ENCODE assay signal across 8 mouse cellular contexts in genomic region chr7:128344928-128345653, GRCm38 (mm10). TPM values are rescaled to one million over a fixed set of nuclear protein-coding genes. Genes with fewer than 3 reads are reported as not detected.
DNase-seq lines count a peak whose midpoint lies in the region; ATAC-seq and TF ChIP-seq lines count a peak whose summit lies in the region.

No protein-coding gene starts in this region.

- DNase-seq in Patski (ENCODE audit: low read depth, low spot score) = peak; percentile 33
- peak; percentile 81 to 86 for DNase-seq in cerebellum, adult 18-20 months
- peak; percentile 63 for DNase-seq in left cerebral cortex, adult 11 months (ENCODE audit: low spot score)
- peak; percentile 91 for DNase-seq in lung, postnatal 36 days
- DNase-seq in right cerebral cortex, postnatal 25 days = peak; percentile 51
- DNase-seq in urinary bladder, postnatal 36 days (ENCODE audit: low spot score in 2 of 2) = peak; percentile 77 to 78

- 64% methylated on average over 6 of the region's 6 CpGs for WGBS in hindbrain, embryonic 16.5 days

- no peaks in the 10 kb centered on the region; the same call in 1 of the 2 replicates for H3K4me1 ChIP-seq in hindbrain, embryonic 16.5 days (ENCODE audit: control insufficient read depth, insufficient read depth, low read depth, low read length)

- H3K27ac ChIP-seq in hindbrain, embryonic 16.5 days (ENCODE audit: low read depth, low read length) = no peak overlapping the region

- peak; percentile 97 for TF ChIP-seq CTCF in Patski (IDR thresholded peaks at IDR 0.05)

- in situ Hi-C loops in Patski (cut with MboI; ENCODE audit: low pct_unique_long_range_greater_than_20kb) = loop anchor here (5.0 kb wide), 2 partner anchors 38 to 98 kb away; partner anchors contain the start of gene Tgfb1i1

- ATAC-seq in Patski = peak; percentile 52
- peak; percentile 82 for ATAC-seq in frontal cortex, adult (ENCODE audit: low TSS enrichment)
- peak; percentile 30; the same call in 1 of the 2 replicates for ATAC-seq in hindbrain, embryonic 16.5 days

- H3K4me2 ChIP-seq in hindbrain, embryonic 16.5 days (ENCODE audit: low read length) = no peak overlapping the region

- no peaks in the 10 kb centered on the region; the same call in 1 of the 2 replicates for H3K9me3 ChIP-seq in hindbrain, embryonic 16.5 days (ENCODE audit: control insufficient read depth, low read length)

- CTCF ChIA-PET in Patski (lab: Charles Lee) = interaction anchor here (0.7 to 2.7 kb wide), 14 partner anchors 11 to 98 kb away, joined by 3 to 11 read pairs (median 4); partner anchors contain the start of gene Tgfb1i1

- no peaks in the 10 kb centered on the region for H3K36me3 ChIP-seq in hindbrain, embryonic 16.5 days (ENCODE audit: control insufficient read depth, insufficient read depth, low read length)

- POLR2A ChIA-PET in Patski (lab: Charles Lee) = interaction anchor here (0.6 to 1.0 kb wide), 3 partner anchors 11 to 83 kb away, joined by 3 to 4 read pairs (median 3); partner anchors contain the start of gene BC017158

- no peak overlapping the region for H3K4me3 ChIP-seq in hindbrain, embryonic 16.5 days (ENCODE audit: low read length)

- H3K27me3 ChIP-seq in Patski = no peaks in the 10 kb centered on the region
- no peaks in the 10 kb centered on the region for H3K27me3 ChIP-seq in hindbrain, embryonic 16.5 days (replicated peaks; ENCODE audit: control insufficient read depth, insufficient read depth, low read length)

- no peak overlapping the region for H3K9ac ChIP-seq in hindbrain, embryonic 16.5 days (ENCODE audit: low read depth, low read length)

RNA-seq across cellular contexts. Expression of gene BC017158, which starts 47.1 kb away (rescaled TPM):
- polyA plus RNA-seq in Patski (2021) = 25.3 TPM
- 22.7 and 26.9 TPM in 2 replicates for polyA plus RNA-seq in hindbrain, embryonic 16.5 days (2015; fragmentation: Nextera tagmentation; extraction: Ambion mirVana)

Comparison
In these comparisons a context has a peak if more than half of its experiments do, and no peak if none do; other contexts are left out.
1. ATAC-seq: peak in every context shown above with its lines; median percentile 82 in frontal cortex, adult; 52 in Patski; 30 in hindbrain, embryonic 16.5 days.
2. DNase-seq: peak in every context shown above with its lines; median percentile 91 in lung, postnatal 36 days; 84 in cerebellum, adult 18-20 months; 78 in urinary bladder, postnatal 36 days; 63 in left cerebral cortex, adult 11 months; 51 in right cerebral cortex, postnatal 25 days; 33 in Patski.